Mouse (Mus musculus) ES-Bruce4 (cell line): ENCODE data around the gene Reg4.

Experiments
- CTCF ChIP-seq: IDR thresholded peaks from one replicate; pipeline ENCODE4 v1.8.1; 2011; ENCODE audit warnings: low read depth, low read length
- EP300 ChIP-seq: IDR thresholded peaks from 2 replicates; pipeline ENCODE4 v1.6.1; 2011; ENCODE audit warnings: low read depth, low read length; ENCODE audit not compliant: insufficient read depth
- POLR2A ChIP-seq: IDR thresholded peaks from one replicate; pipeline ENCODE4 v1.8.1; 2011; ENCODE audit warnings: low read length; ENCODE audit not compliant: insufficient read depth

DNA sequence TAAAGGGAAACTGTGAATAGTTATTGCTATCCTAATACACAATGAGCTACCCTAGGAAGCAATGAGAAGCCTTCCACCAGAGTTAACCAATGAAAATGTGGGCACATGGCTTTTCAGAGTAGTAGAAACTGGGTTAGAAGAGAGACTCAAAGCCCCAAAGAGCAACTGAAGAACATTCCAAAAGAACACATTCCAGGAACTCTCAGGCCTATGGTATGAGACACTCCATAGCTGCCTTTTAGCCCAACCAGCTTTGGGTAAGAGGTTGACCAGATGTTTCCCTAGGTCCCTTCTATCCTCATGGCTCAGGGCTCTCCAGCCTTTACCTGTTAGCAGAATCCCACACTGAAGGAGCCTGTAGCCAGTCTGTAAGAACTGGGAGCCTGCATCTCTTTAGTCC, 11.5 kb downstream of the Reg4 start:
- no peak for TF ChIP-seq CTCF
- no peak for TF ChIP-seq POLR2A
- TF ChIP-seq EP300, result no peak
